Mouse (Mus musculus): ENCODE measurements around the gene Chmp3.

GRCm38 (mm10) chr6:71631196-71631595 is 87.6 kb downstream of the Chmp3 start:
- no peak for TF ChIP-seq CTCF (IDR thresholded peaks at IDR 0.05; ENCODE audit: control insufficient read depth, insufficient read depth, insufficient read length)
- TF ChIP-seq MYOG (IDR thresholded peaks at IDR 0.05; ENCODE audit: control insufficient read depth, extremely low read depth, insufficient read length): no peak

Data from C2C12 (cell line).